ENCODE assay signal across 1 mouse cellular context in the genomic region with DNA sequence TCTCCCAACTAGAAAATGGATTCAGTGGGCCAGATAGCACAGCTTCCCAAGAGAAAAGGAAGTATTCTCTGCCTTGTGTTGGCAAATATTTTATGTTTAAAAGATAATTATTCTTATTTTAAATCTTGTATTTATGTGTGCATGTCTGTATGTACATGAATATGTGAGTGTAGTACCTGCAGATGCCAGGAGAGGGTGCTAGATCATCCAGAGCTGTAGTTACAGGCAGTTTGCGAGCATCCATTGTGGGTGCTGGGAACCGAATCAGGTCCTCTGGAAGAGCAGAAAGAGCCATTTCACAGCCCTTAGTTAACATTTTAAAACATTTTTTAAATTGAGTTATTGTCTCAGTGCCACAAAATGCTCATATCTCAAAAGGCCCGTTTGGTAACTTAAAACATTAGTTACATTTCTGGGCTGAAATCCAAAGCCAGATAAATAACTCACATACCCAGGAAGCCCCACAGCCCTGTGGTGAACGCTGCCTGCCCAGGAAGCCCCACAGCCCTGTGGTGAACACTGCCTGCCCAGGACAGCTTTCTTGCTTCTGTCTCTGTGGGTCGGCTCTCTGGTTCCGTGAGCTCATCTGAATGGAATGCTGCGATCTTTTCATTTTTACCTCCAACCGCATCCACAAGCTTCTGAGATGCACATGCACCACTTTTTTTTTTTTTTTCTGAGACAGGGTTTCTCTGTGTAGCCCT.
TF ChIP-seq lines count a peak whose summit lies in the region.

No protein-coding gene starts in this region.

TF ChIP-seq in MEL, 35 proteins besides CTCF, POLR2A, EP300 and RAD21:
- TF ChIP-seq JUND (IDR thresholded peaks at IDR 0.05; ENCODE audit: low read depth, low read length) (no peak), ZC3H11A (IDR thresholded peaks at IDR 0.05; ENCODE audit: low read depth, low read length) (no peak), RCOR1 (IDR thresholded peaks at IDR 0.05; ENCODE audit: low read depth, low read length) (no peak), HCFC1 (IDR thresholded peaks at IDR 0.05; ENCODE audit: low read depth, low read length) (no peak), MEF2A (IDR thresholded peaks at IDR 0.05; ENCODE audit: extremely low read depth, insufficient replicate concordance, low read depth, low read length, poor library complexity, severe bottlenecking) (no peak), TCF12 (IDR thresholded peaks at IDR 0.05; ENCODE audit: low read depth, low read length) (no peak), GATA1 (IDR thresholded peaks at IDR 0.05; ENCODE audit: low read depth, low read length) (no peak), CHD1 (IDR thresholded peaks at IDR 0.05; ENCODE audit: low read depth, low read length) (no peak), USF2 (IDR thresholded peaks at IDR 0.05; ENCODE audit: borderline replicate concordance in 1 of 2, insufficient read depth in 1 of 2, low read depth in 1 of 2, low read length in 2 of 2) (no peak), MYC (IDR thresholded peaks at IDR 0.05; ENCODE audit: low read depth, low read length) (no peak), ZKSCAN1 (IDR thresholded peaks at IDR 0.05; ENCODE audit: low read depth, low read length) (no peak), POLR2AphosphoS5 (IDR thresholded peaks at IDR 0.05; ENCODE audit: borderline replicate concordance, low read depth, low read length) (no peak), MXI1 (IDR thresholded peaks at IDR 0.05; ENCODE audit: low read depth, low read length) (no peak)
